Mouse (Mus musculus): ENCODE results near the gene Map3k5. TPM values are rescaled to one million over a fixed set of nuclear protein-coding genes. Genes with fewer than 3 reads are reported as not detected.

The Map3k5 gene
- polyA plus RNA-seq, 1 experiment, result 12.1 TPM

DNA sequence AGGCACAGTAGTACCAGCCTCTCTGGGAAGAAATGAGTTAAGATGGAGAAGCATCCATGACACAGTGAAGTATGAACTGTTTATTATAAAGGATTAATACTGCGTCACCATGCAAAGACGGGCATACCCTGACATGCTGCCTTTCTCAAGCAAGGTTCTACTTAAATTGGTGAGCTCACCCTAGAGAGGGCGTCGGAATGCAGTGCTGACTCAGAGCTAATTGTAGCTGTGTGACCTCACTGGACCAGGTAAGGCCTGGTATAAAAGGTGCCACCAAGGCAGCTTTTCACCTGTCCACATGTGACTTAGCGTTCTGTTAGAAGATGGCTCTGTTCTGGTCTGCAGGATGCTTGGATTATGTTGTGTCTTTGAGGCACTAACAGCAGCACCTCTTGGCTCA lies 225.0 kb downstream of the Map3k5 start:
- H3K27ac ChIP-seq (ENCODE audit: insufficient read depth, low read length), result peak overlapping the region; percentile 67; the same call in 1 of the 2 replicates
- DNase-seq, result no peak
- no peaks in the 10 kb centered on the region for H3K27me3 ChIP-seq (ENCODE audit: control insufficient read depth, insufficient read depth, low read length)
- WGBS, result 65% methylated on average over 5 of the region's 5 CpGs
- H3K4me1 ChIP-seq (ENCODE audit: control insufficient read depth, insufficient read depth, low read length), result peaks cover 20% of the 10 kb centered on the region; the same call in 1 of the 2 replicates
- no peak for TF ChIP-seq POLR2A (IDR thresholded peaks at IDR 0.05; ENCODE audit: borderline replicate concordance, insufficient read depth, low read length)
- TF ChIP-seq CTCF (IDR thresholded peaks at IDR 0.05; ENCODE audit: borderline replicate concordance, insufficient read depth, low read depth, low read length), result no peak
- no peak overlapping the region for H3K4me3 ChIP-seq (replicated peaks; ENCODE audit: insufficient read depth, low read depth, low read length)

DNA sequence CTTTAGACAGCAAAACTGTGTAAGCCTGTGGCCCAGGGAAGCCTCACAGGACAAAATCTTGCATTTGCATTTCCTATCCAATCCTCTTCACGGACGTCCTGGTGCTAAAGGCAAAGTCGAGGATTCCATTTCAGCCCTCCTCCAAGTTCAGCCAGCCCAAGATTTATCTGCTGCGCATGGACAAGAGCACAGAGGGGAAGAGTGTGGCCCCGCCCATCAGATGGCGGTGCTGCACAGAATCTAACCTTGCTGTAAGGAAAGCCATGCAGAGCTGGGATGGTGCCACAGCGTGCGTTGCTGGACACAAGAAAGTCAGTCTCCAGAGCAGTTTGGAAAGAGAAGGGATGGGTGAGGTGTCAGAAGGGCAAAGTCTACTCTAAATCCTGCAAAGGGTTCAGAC lies 226.6 kb downstream of the Map3k5 start:
- TF ChIP-seq POLR2A (IDR thresholded peaks at IDR 0.05; ENCODE audit: borderline replicate concordance, insufficient read depth, low read length) (no peak), CTCF (IDR thresholded peaks at IDR 0.05; ENCODE audit: borderline replicate concordance, insufficient read depth, low read depth, low read length) (no peak)
- no peaks in the 10 kb centered on the region for H3K27me3 ChIP-seq (ENCODE audit: control insufficient read depth, insufficient read depth, low read length)
- H3K4me1 ChIP-seq (ENCODE audit: control insufficient read depth, insufficient read depth, low read length), result peaks cover 12% of the 10 kb centered on the region; the same call in 1 of the 2 replicates
- WGBS, result 51% methylated on average over 8 of the region's 8 CpGs
- H3K27ac ChIP-seq (ENCODE audit: insufficient read depth, low read length), result no peak overlapping the region
- no peak for DNase-seq
- no peak overlapping the region for H3K4me3 ChIP-seq (replicated peaks; ENCODE audit: insufficient read depth, low read depth, low read length)

DNA sequence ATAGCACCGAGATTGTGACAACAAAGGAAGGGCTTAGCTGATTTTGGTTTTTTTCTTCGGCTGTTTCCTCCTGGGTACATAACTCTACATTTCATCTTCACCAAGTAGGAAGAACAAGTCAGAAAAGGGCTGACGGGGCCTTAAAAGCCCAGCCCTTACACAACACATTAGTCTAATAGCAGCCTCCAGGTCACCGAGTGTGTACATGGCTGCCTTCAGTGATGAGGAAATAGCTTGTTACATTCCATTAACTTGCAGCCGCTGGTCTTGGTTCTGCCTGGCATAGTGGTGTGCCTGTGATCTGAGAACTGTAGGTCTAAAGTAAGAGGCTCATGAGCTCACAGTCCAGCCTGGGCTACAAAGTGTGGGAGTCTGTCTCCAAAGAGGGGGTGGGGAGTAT lies 230.5 kb downstream of the Map3k5 start:
- WGBS, result 93% methylated on average over 5 of the region's 5 CpGs
- TF ChIP-seq CTCF (IDR thresholded peaks at IDR 0.05; ENCODE audit: borderline replicate concordance, insufficient read depth, low read depth, low read length) (no peak), POLR2A (IDR thresholded peaks at IDR 0.05; ENCODE audit: borderline replicate concordance, insufficient read depth, low read length) (no peak)
- no peak for DNase-seq
- Histone ChIP-seq H3K4me3 (replicated peaks; ENCODE audit: insufficient read depth, low read depth, low read length) (no peak overlapping the region), H3K27me3 (ENCODE audit: control insufficient read depth, insufficient read depth, low read length) (no peaks in the 10 kb centered on the region), H3K27ac (ENCODE audit: insufficient read depth, low read length) (no peak overlapping the region), H3K4me1 (ENCODE audit: control insufficient read depth, insufficient read depth, low read length) (no peaks in the 10 kb centered on the region)

DNA sequence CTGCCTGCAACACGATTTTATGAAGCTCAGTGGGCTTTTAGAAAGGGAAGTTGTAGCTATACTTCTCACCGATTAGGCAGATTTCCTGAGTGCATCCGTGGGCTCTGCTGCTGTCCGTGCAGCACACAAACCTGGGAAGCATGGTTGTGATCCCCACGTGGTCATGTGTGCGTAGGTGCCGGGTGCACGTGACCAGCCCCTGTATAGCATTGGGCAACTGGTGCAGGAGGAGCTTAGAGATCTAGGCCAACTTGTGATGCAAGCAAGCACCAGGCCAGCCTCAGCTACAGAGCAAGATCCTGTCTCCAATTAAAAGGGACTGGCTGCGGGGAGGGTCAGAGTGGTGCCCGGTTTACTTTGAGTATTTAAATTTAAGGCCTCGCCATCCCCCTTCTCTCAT lies 232.5 kb downstream of the Map3k5 start:
- H3K4me3 ChIP-seq (replicated peaks; ENCODE audit: insufficient read depth, low read depth, low read length), result no peak overlapping the region
- no peaks in the 10 kb centered on the region for H3K27me3 ChIP-seq (ENCODE audit: control insufficient read depth, insufficient read depth, low read length)
- no peaks in the 10 kb centered on the region for H3K4me1 ChIP-seq (ENCODE audit: control insufficient read depth, insufficient read depth, low read length)
- 82% methylated on average over 11 of the region's 11 CpGs for WGBS
- no peak for DNase-seq
- TF ChIP-seq POLR2A (IDR thresholded peaks at IDR 0.05; ENCODE audit: borderline replicate concordance, insufficient read depth, low read length) (no peak), CTCF (IDR thresholded peaks at IDR 0.05; ENCODE audit: borderline replicate concordance, insufficient read depth, low read depth, low read length) (no peak)
- no peak overlapping the region for H3K27ac ChIP-seq (ENCODE audit: insufficient read depth, low read length)

DNA sequence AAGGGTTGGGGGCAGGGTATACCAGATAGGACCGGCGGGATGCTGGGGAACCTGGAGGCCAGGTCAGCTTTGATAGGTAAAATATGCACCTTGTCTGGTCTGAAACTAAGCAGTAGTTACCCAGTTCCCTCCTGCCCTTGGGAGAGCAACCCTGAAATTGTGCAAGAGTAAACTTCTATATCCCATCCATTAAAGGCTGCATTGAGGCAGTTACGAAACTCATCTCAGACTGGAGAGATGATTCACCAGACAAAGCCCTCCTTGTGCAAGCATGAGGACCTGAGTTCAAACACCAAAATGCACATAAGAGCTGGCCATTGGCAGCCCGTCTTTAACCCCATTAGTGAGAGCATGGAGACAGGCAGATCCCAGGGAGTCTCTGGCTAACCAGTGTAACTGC lies 233.2 kb downstream of the Map3k5 start:
- 97% methylated on average over 4 of the region's 4 CpGs for WGBS
- H3K4me3 ChIP-seq (replicated peaks; ENCODE audit: insufficient read depth, low read depth, low read length), result no peak overlapping the region
- DNase-seq, result no peak
- H3K27ac ChIP-seq (ENCODE audit: insufficient read depth, low read length), result no peak overlapping the region
- H3K27me3 ChIP-seq (ENCODE audit: control insufficient read depth, insufficient read depth, low read length), result no peaks in the 10 kb centered on the region
- H3K4me1 ChIP-seq (ENCODE audit: control insufficient read depth, insufficient read depth, low read length), result no peaks in the 10 kb centered on the region
- TF ChIP-seq CTCF (IDR thresholded peaks at IDR 0.05; ENCODE audit: borderline replicate concordance, insufficient read depth, low read depth, low read length) (no peak), POLR2A (IDR thresholded peaks at IDR 0.05; ENCODE audit: borderline replicate concordance, insufficient read depth, low read length) (no peak)

DNA sequence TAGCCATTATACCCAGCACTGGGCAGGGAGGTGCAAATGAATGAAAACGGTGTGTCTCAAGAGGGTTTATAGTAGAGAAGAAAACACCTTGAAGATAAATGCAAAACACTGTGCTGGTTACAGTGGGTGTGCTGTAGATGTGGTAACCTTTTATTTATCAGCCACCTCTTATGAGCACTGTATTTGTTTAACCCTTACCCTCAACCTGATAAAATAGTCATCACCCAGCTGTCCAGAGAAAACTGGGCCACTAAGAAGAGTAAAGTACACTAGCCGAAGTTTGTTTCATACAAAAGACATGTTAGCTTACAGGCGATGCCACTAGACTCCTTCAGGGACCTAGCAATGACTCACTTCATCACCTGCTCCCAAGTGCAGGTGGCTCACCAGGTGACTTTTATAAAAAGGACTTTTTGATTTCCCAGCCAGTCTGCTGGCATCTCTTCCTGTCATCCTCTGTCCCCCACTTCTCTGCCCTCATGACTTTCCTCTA lies 235.0 kb downstream of the Map3k5 start:
- no peak overlapping the region for H3K4me3 ChIP-seq (replicated peaks; ENCODE audit: insufficient read depth, low read depth, low read length)
- no peak for DNase-seq
- WGBS, result 92% methylated on average over 3 of the region's 3 CpGs
- no peaks in the 10 kb centered on the region for H3K27me3 ChIP-seq (ENCODE audit: control insufficient read depth, insufficient read depth, low read length)
- no peak for TF ChIP-seq CTCF (IDR thresholded peaks at IDR 0.05; ENCODE audit: borderline replicate concordance, insufficient read depth, low read depth, low read length)
- TF ChIP-seq POLR2A (IDR thresholded peaks at IDR 0.05; ENCODE audit: borderline replicate concordance, insufficient read depth, low read length), result no peak
- H3K27ac ChIP-seq (ENCODE audit: insufficient read depth, low read length), result no peak overlapping the region
- H3K4me1 ChIP-seq (ENCODE audit: control insufficient read depth, insufficient read depth, low read length), result peaks cover 9% of the 10 kb centered on the region

DNA sequence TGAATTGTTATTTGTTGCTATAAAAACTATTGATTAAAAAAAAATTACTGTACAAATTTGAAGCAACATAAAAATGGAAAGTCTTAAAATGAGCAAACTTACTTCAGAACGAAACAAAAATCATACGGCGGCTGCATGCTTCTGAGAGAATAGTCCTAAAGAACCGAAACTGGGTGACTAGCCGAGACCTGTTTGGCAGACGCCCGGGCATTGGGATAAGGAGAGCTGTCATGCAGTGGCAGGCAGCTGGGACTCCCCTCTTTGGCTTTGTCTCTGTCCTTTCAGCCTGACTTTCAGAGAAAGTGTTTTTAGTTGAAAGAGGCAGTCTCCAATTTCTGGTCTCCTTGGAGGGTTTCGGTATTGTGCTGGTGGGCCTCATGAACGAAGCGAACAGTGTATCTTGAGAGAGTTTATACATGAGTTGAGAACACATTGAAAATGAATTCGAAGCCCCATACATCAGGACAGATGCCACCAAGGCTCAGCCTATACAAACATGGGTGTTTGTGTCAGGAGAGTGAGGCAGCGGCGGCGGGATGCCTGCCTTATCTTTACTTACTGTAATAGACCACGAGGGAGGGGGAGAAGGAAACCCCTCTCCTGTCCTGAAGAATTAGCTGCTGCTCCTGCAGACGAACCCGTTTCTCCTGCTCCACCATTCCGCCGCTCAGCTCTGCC lies 235.8 kb downstream of the Map3k5 start:
- peak overlapping the region; percentile 88 for H3K4me3 ChIP-seq (replicated peaks; ENCODE audit: insufficient read depth, low read depth, low read length)
- 22% methylated on average over 19 of the region's 19 CpGs for WGBS
- TF ChIP-seq CTCF (IDR thresholded peaks at IDR 0.05; ENCODE audit: borderline replicate concordance, insufficient read depth, low read depth, low read length) (no peak), POLR2A (IDR thresholded peaks at IDR 0.05; ENCODE audit: borderline replicate concordance, insufficient read depth, low read length) (no peak)
- no peaks in the 10 kb centered on the region for H3K27me3 ChIP-seq (ENCODE audit: control insufficient read depth, insufficient read depth, low read length)
- peak in 1 of 2 experiments; percentile 31 for DNase-seq
- peaks cover 9% of the 10 kb centered on the region for H3K4me1 ChIP-seq (ENCODE audit: control insufficient read depth, insufficient read depth, low read length)
- peak overlapping the region; percentile 14; the same call in 1 of the 2 replicates for H3K27ac ChIP-seq (ENCODE audit: insufficient read depth, low read length)

DNA sequence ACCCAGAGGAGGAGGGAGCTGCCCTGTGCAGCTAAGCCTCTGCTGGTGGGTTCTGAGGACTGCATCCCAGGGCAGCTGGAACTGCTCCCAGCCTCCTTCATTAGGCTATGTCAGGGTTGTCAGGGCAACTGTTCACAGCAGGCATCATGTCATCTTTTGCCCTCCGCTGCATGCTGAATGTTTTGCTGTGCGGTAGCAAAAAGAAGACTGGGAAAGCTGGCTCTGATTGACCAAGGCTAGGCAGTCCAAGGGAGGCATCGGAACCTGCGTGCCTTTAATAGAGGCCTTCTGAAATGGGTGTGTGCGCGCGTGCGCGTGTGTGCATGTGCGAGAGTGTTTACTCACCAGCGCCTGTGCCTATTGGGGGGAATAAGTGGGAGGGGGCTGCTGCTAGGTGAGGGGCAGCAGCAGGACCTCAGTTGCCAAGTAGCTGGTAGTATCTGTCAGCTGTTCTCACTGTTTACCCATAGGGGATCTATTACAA lies 236.4 kb downstream of the Map3k5 start:
- peak; percentile 89 for DNase-seq
- Histone ChIP-seq H3K27me3 (ENCODE audit: control insufficient read depth, insufficient read depth, low read length) (no peaks in the 10 kb centered on the region), H3K4me3 (replicated peaks; ENCODE audit: insufficient read depth, low read depth, low read length) (peak overlapping the region; percentile 88), H3K27ac (ENCODE audit: insufficient read depth, low read length) (peak overlapping the region; percentile 75), H3K4me1 (ENCODE audit: control insufficient read depth, insufficient read depth, low read length) (peaks cover 9% of the 10 kb centered on the region)
- TF ChIP-seq CTCF (IDR thresholded peaks at IDR 0.05; ENCODE audit: borderline replicate concordance, insufficient read depth, low read depth, low read length) (peak; percentile 89), POLR2A (IDR thresholded peaks at IDR 0.05; ENCODE audit: borderline replicate concordance, insufficient read depth, low read length) (peak; percentile 38; the same call in 1 of the 2 replicates)
- 2% methylated on average over 11 of the region's 11 CpGs for WGBS

Data from cerebellum, adult 2 months (tissue).